Mouse (Mus musculus) right cerebral cortex, postnatal 25 days (tissue): Measurements from ENCODE around the gene Pgbd1.
"Not testable (repeated sequence)": the region's sequence is repeated elsewhere in the genome, so short reads cannot be mapped to it uniquely, and the experiment has no call there.

ENCODE experiments used
- DNase-seq: peaks from one replicate; pipeline ENCODE4 v3.0.0; 2022

Pgbd1 gene

GRCm38 (mm10) chr13:21440503-21441206 lies at the start of gene Pgbd1:
TSS of gene Pgbd1 (minus strand) at chr13:21441058.
- peak; percentile 67 for DNase-seq

- DNase-seq = no peak
These were observed 46.0 kb upstream of the Pgbd1 start for GRCm38 (mm10) chr13:21486881-21487280.

GRCm38 (mm10) chr13:21478759-21479670 lies 38.2 kb upstream of the Pgbd1 start, which contains the start of the genes Zkscan4 and Gm10065:
TSS of gene Zkscan4 (plus strand) at chr13:21478907.
TSS of gene Gm10065 (minus strand) at chr13:21479441.
- peak; percentile 77 for DNase-seq

- DNase-seq = no peak
These were observed 31.6 kb upstream of the Pgbd1 start for GRCm38 (mm10) chr13:21472427-21472826.

- DNase-seq = no peak
These were observed 28.2 kb upstream of the Pgbd1 start for GRCm38 (mm10) chr13:21469097-21469496.

- DNase-seq = peak; percentile 81
These were observed 27.5 kb upstream of the Pgbd1 start, which contains the start of gene Nkapl for GRCm38 (mm10) chr13:21468061-21469019. TSS of gene Nkapl (minus strand) at chr13:21468509.

GRCm38 (mm10) chr13:21467336-21467735 lies 26.5 kb upstream of the Pgbd1 start:
- no peak for DNase-seq

- DNase-seq = not testable (repeated sequence)
These were observed 21.7 kb upstream of the Pgbd1 start for GRCm38 (mm10) chr13:21462516-21462915.

- DNase-seq = no peak
These were observed 15.5 kb upstream of the Pgbd1 start for GRCm38 (mm10) chr13:21456347-21456746.

- no peak for DNase-seq
These were observed 13.3 kb upstream of the Pgbd1 start for GRCm38 (mm10) chr13:21454133-21454532.

GRCm38 (mm10) chr13:21453449-21453848 lies 12.6 kb upstream of the Pgbd1 start, which contains the start of gene Zscan26:
TSS of gene Zscan26 (minus strand) at chr13:21453730.
- peak; percentile 83 for DNase-seq

GRCm38 (mm10) chr13:21453042-21453441 lies 12.2 kb upstream of the Pgbd1 start:
- no peak for DNase-seq

GRCm38 (mm10) chr13:21447856-21448614 lies 7.2 kb upstream of the Pgbd1 start:
- DNase-seq = no peak

GRCm38 (mm10) chr13:21446796-21447195 lies 5.9 kb upstream of the Pgbd1 start:
- no peak for DNase-seq

- no peak for DNase-seq
These were observed 332 bp upstream of the Pgbd1 start for GRCm38 (mm10) chr13:21441207-21441572.

GRCm38 (mm10) chr13:21435476-21435875 lies 5.4 kb downstream of the Pgbd1 start:
- DNase-seq = no peak

- DNase-seq = no peak
These were observed 13.2 kb downstream of the Pgbd1 start for GRCm38 (mm10) chr13:21427631-21428030.

GRCm38 (mm10) chr13:21423301-21423700 lies 17.6 kb downstream of the Pgbd1 start:
- no peak for DNase-seq

GRCm38 (mm10) chr13:21418865-21419264 lies 22.0 kb downstream of the Pgbd1 start:
- no peak for DNase-seq

- DNase-seq = peak; percentile 12
These were observed 23.4 kb downstream of the Pgbd1 start for GRCm38 (mm10) chr13:21417298-21418010.

GRCm38 (mm10) chr13:21415750-21416149 lies 25.1 kb downstream of the Pgbd1 start:
- DNase-seq = no peak
